In genomic region chr12:105521170-105521762, GRCm38 (mm10) we compare ENCODE assay signal across 14 mouse cellular contexts. TPM values are rescaled to one million over a fixed set of nuclear protein-coding genes. Genes with fewer than 3 reads are reported as not detected.
DNase-seq lines count a peak whose midpoint lies in the region; ATAC-seq and TF ChIP-seq lines count a peak whose summit lies in the region.
"Had no signal": no experiment of that assay in that cellular context is flagged by ENCODE, and none has a peak within 500 bp of the region (broad histone marks: within the 10 kb centered on the region; RNA-seq: fewer than 3 reads in every experiment).

No protein-coding gene starts in this region.

- DNase-seq in forebrain, postnatal 0 days: peak; percentile 65
- DNase-seq in forebrain, embryonic 11.5 days (ENCODE audit: low spot score): no peak
- DNase-seq in kidney, postnatal 14 days: peak; percentile 43
- DNase-seq in kidney, adult 11 months: no peak
- DNase-seq in adipocyte (ENCODE audit: low spot score): peak; percentile 69
- DNase-seq in left cerebral cortex, adult 11 months (ENCODE audit: low spot score): no peak
- DNase-seq in left cerebral cortex, adult 2 months (ENCODE audit: extremely low spot score in 1 of 2, low spot score in 2 of 2): no peak
- DNase-seq: heart, postnatal 14 days; kidney, adult 2 months; liver, postnatal 0 days had no signal

- no peak overlapping the region for H3K4me2 ChIP-seq in forebrain, postnatal 0 days (ENCODE audit: low read depth)
- no peak overlapping the region for H3K4me2 ChIP-seq in forebrain, embryonic 11.5 days (ENCODE audit: low read depth, low read length, severe bottlenecking)
- H3K4me2 ChIP-seq in limb, embryonic 13.5 days (replicated peaks): peak overlapping the region; percentile 23; the same call in 1 of the 2 replicates

- H3K27ac ChIP-seq in forebrain, postnatal 0 days (ENCODE audit: low read depth, low read length): no peak overlapping the region
- no peak overlapping the region for H3K27ac ChIP-seq in forebrain, embryonic 11.5 days (ENCODE audit: low read depth, low read length)
- H3K27ac ChIP-seq in limb, embryonic 13.5 days: peak overlapping the region; percentile 64; the same call in 1 of the 2 replicates
- H3K27ac ChIP-seq in left cerebral cortex, adult 2 months: no peak overlapping the region

- no peak overlapping the region for H3K9ac ChIP-seq in forebrain, postnatal 0 days
- H3K9ac ChIP-seq in forebrain, embryonic 11.5 days (ENCODE audit: low read length): no peak overlapping the region
- H3K9ac ChIP-seq in limb, embryonic 13.5 days: no peak overlapping the region
- H3K9ac ChIP-seq: liver, postnatal 0 days had no signal

- 70% methylated on average over 15 of the region's 15 CpGs for WGBS in forebrain, postnatal 0 days
- 84% methylated on average over 15 of the region's 15 CpGs for WGBS in forebrain, embryonic 11.5 days
- whole genome bisulfite sequencing in limb, embryonic 13.5 days: 49% methylated on average over 15 of the region's 15 CpGs

- no peak for TF ChIP-seq CTCF in forebrain, postnatal 0 days (IDR thresholded peaks at IDR 0.05; ENCODE audit: low read depth)
- no peak for TF ChIP-seq CTCF in left cerebral cortex, adult 2 months (IDR thresholded peaks at IDR 0.05)

- no peak overlapping the region for H3K4me3 ChIP-seq in forebrain, postnatal 0 days (ENCODE audit: low read depth, low read length)
- H3K4me3 ChIP-seq in forebrain, embryonic 11.5 days (ENCODE audit: low read depth, low read length): no peak overlapping the region
- H3K4me3 ChIP-seq in limb, embryonic 13.5 days: no peak overlapping the region
- no peak overlapping the region for H3K4me3 ChIP-seq in left cerebral cortex, adult 2 months

- no peaks in the 10 kb centered on the region; the same call in 1 of the 2 replicates for H3K9me3 ChIP-seq in forebrain, postnatal 0 days (ENCODE audit: low read length)
- H3K9me3 ChIP-seq in forebrain, embryonic 11.5 days (ENCODE audit: control insufficient read depth, low read length): no peaks in the 10 kb centered on the region
- 0 out of 2 replicates have a peak, but pooled peaks cover 3% of the 10 kb centered on the region for H3K9me3 ChIP-seq in limb, embryonic 13.5 days

- intact Hi-C loops in left cerebral cortex, adult 2 months (cut with DNase I): no loop called here

- H3K36me3 ChIP-seq in forebrain, postnatal 0 days (ENCODE audit: insufficient read depth): no peaks in the 10 kb centered on the region
- no peaks in the 10 kb centered on the region for H3K36me3 ChIP-seq in forebrain, embryonic 11.5 days (ENCODE audit: control insufficient read depth, insufficient read depth, low read length)
- H3K36me3 ChIP-seq in limb, embryonic 13.5 days: no peaks in the 10 kb centered on the region

- no peaks in the 10 kb centered on the region for H3K4me1 ChIP-seq in forebrain, postnatal 0 days (ENCODE audit: insufficient read depth)
- H3K4me1 ChIP-seq in forebrain, embryonic 11.5 days (replicated peaks; ENCODE audit: control insufficient read depth, insufficient read depth, low read length): no peaks in the 10 kb centered on the region
- peaks cover 30% of the 10 kb centered on the region for H3K4me1 ChIP-seq in limb, embryonic 13.5 days

- ATAC-seq in forebrain, postnatal 0 days: peak; percentile 80
- ATAC-seq in forebrain, embryonic 11.5 days (replicated peaks; ENCODE audit: low FRiP score): no peak
- peak; percentile 87 for ATAC-seq in limb, embryonic 13.5 days (ENCODE audit: low FRiP score, low read depth)
- ATAC-seq: liver, postnatal 0 days; midbrain, embryonic 16.5 days had no signal

- H3K27me3 ChIP-seq in forebrain, postnatal 0 days (ENCODE audit: insufficient read depth, low read length): no peaks in the 10 kb centered on the region
- no peaks in the 10 kb centered on the region for H3K27me3 ChIP-seq in forebrain, embryonic 11.5 days (ENCODE audit: control insufficient read depth, insufficient read depth, low read length)
- H3K27me3 ChIP-seq in limb, embryonic 13.5 days: no peaks in the 10 kb centered on the region

RNA-seq across cellular contexts. Expression of gene Bdkrb2, which starts 41.8 kb away (rescaled TPM):
- 0.92 and 1.7 TPM in 2 replicates for total RNA-seq in forebrain, postnatal 0 days (2014; rRNA removed)
- 0.29 and 0.53 TPM in 2 replicates for polyA plus RNA-seq in forebrain, postnatal 0 days (2015; fragmentation: Nextera tagmentation; extraction: Ambion mirVana)
- polyA plus RNA-seq in forebrain, embryonic 11.5 days (2014; fragmentation: Nextera tagmentation; extraction: Ambion mirVana): 0.11 and 0.39 TPM in 2 replicates
- 1.8 and 2.1 TPM in 2 replicates for polyA plus RNA-seq in limb, embryonic 13.5 days (2015; fragmentation: Nextera tagmentation; extraction: Ambion mirVana)
- under 1 TPM; 0.40 to 0.45 TPM for total RNA-seq in left cerebral cortex, adult 2 months (2021)
- total RNA-seq: common myeloid progenitor, adult 5-6 weeks; neutrophil, adult 5-6 weeks had no signal

Comparison
In these comparisons a context has a peak if more than half of its experiments do, and no peak if none do; other contexts are left out.
1. DNase-seq: peak in forebrain, postnatal 0 days (single experiment), kidney, postnatal 14 days (single experiment) and adipocyte (single experiment); none in forebrain, embryonic 11.5 days (single experiment), kidney, adult 11 months (single experiment), left cerebral cortex, adult 11 months (single experiment) and left cerebral cortex, adult 2 months (0 of 2).